Mouse (Mus musculus): ENCODE results near the gene Slamf9. TPM values are rescaled to one million over a fixed set of nuclear protein-coding genes. Genes with fewer than 3 reads are reported as not detected.

Slamf9 gene
- total and polyA plus RNA-seq, 3 experiments, result 0.38 TPM; not detected in 2

- H3K27me3 ChIP-seq (ENCODE audit: control insufficient read depth in 1 of 2, insufficient read depth in 2 of 2, low read length in 2 of 2), result no peaks in the 10 kb centered on the region
- H3K36me3 ChIP-seq (ENCODE audit: control insufficient read depth in 1 of 2, insufficient read depth in 2 of 2, low read length in 2 of 2), result peaks cover 0 to 12% of the 10 kb centered on the region in 2 experiments; a peak in 2 of 4 replicates
- H3K4me3 ChIP-seq (ENCODE audit: control insufficient read depth in 1 of 2, insufficient read depth in 1 of 2, low read depth in 2 of 2, low read length in 2 of 2), result no peak overlapping the region
- H3K9me3 ChIP-seq (replicated peaks; ENCODE audit: insufficient read depth, low read length), result no peaks in the 10 kb centered on the region
- peak; percentile 81 for DNase-seq (ENCODE audit: low read depth, low spot score)
- H3K27ac ChIP-seq (ENCODE audit: control insufficient read depth, low read depth, low read length), result peak overlapping the region; percentile 60
- H3K9ac ChIP-seq (ENCODE audit: control insufficient read depth, low read depth, low read length, poor library complexity, severe bottlenecking), result no peak overlapping the region
- H3K79me2 ChIP-seq (ENCODE audit: control insufficient read depth, insufficient read depth, low read length, poor library complexity), result no peaks in the 10 kb centered on the region; the same call in 1 of the 2 replicates
- peaks cover 8 to 23% of the 10 kb centered on the region in 2 experiments for H3K4me1 ChIP-seq (ENCODE audit: control insufficient read depth in 1 of 2, insufficient read depth in 2 of 2, low read length in 2 of 2)
- TF ChIP-seq ZKSCAN1 (IDR thresholded peaks at IDR 0.05; ENCODE audit: low read depth, low read length) (no peak), USF1 (IDR thresholded peaks at IDR 0.05; ENCODE audit: low read depth, low read length) (no peak), CHD1 (IDR thresholded peaks at IDR 0.05; ENCODE audit: low read depth, low read length) (no peak), ELF1 (IDR thresholded peaks at IDR 0.05; ENCODE audit: low read depth, low read length) (no peak), EP300 (IDR thresholded peaks at IDR 0.05; ENCODE audit: low read depth in 1 of 2, low read length in 2 of 2) (peak; percentile 10 to 45; a peak in 3 of 4 replicates), NRF1 (IDR thresholded peaks at IDR 0.05; ENCODE audit: insufficient read depth, low read depth, low read length, poor library complexity, severe bottlenecking) (no peak), UBTF (IDR thresholded peaks at IDR 0.05; ENCODE audit: borderline replicate concordance, insufficient read depth, low read depth, low read length) (no peak), MYB (IDR thresholded peaks at IDR 0.05; ENCODE audit: low read depth, low read length) (no peak), GATA1 (IDR thresholded peaks at IDR 0.05; ENCODE audit: low read depth, low read length) (no peak), ZNF384 (IDR thresholded peaks at IDR 0.05; ENCODE audit: low read depth, low read length) (no peak), NELFE (IDR thresholded peaks at IDR 0.05; ENCODE audit: low read depth, low read length) (peak; percentile 26; the same call in 1 of the 2 replicates), USF2 (IDR thresholded peaks at IDR 0.05; ENCODE audit: borderline replicate concordance in 1 of 2, insufficient read depth in 1 of 2, low read depth in 1 of 2, low read length in 2 of 2) (no peak), POLR2AphosphoS2 (IDR thresholded peaks at IDR 0.05; ENCODE audit: low read length) (no peak), ZMIZ1 (IDR thresholded peaks at IDR 0.05; ENCODE audit: low read depth, low read length) (no peak), TBP (IDR thresholded peaks at IDR 0.05; ENCODE audit: low read depth, low read length) (no peak), MXI1 (IDR thresholded peaks at IDR 0.05; ENCODE audit: low read depth, low read length) (no peak), MAZ (IDR thresholded peaks at IDR 0.05; ENCODE audit: low read depth, low read length) (peak; percentile 58; the same call in 1 of the 2 replicates), BHLHE40 (IDR thresholded peaks at IDR 0.05; ENCODE audit: borderline replicate concordance, low read depth, low read length) (no peak), JUND (IDR thresholded peaks at IDR 0.05; ENCODE audit: low read depth, low read length) (no peak), GABPA (IDR thresholded peaks at IDR 0.05; ENCODE audit: low read depth, low read length) (no peak), MYC (IDR thresholded peaks at IDR 0.05; ENCODE audit: low read depth, low read length) (no peak), MAFK (IDR thresholded peaks at IDR 0.05; ENCODE audit: borderline replicate concordance, low read depth, low read length) (peak; percentile 92), E2F4 (IDR thresholded peaks at IDR 0.05; ENCODE audit: borderline replicate concordance, low read depth, low read length) (no peak), ETS1 (IDR thresholded peaks at IDR 0.05; ENCODE audit: low read depth, low read length) (peak; percentile 55; the same call in 1 of the 2 replicates), HCFC1 (IDR thresholded peaks at IDR 0.05; ENCODE audit: low read depth, low read length) (peak; percentile 15; the same call in 1 of the 2 replicates), ZC3H11A (IDR thresholded peaks at IDR 0.05; ENCODE audit: low read depth, low read length) (no peak), CHD2 (IDR thresholded peaks at IDR 0.05; ENCODE audit: low read length) (no peak), RAD21 (IDR thresholded peaks at IDR 0.05; ENCODE audit: low read depth, low read length) (no peak), TCF12 (IDR thresholded peaks at IDR 0.05; ENCODE audit: low read depth, low read length) (no peak; the same call in 1 of the 2 replicates), RCOR1 (IDR thresholded peaks at IDR 0.05; ENCODE audit: low read depth, low read length) (peak; percentile 14; the same call in 1 of the 2 replicates), POLR2A (IDR thresholded peaks at IDR 0.05; ENCODE audit: control insufficient read depth in 1 of 2, insufficient read depth in 1 of 2, low read depth in 1 of 2, low read length in 2 of 2, poor library complexity in 1 of 2) (no peak), TAL1 (IDR thresholded peaks at IDR 0.05; ENCODE audit: low read length) (no peak), MAX (IDR thresholded peaks at IDR 0.05; ENCODE audit: low read length) (no peak), MEF2A (IDR thresholded peaks at IDR 0.05; ENCODE audit: extremely low read depth, insufficient replicate concordance, low read depth, low read length, poor library complexity, severe bottlenecking) (no peak), SIN3A (IDR thresholded peaks at IDR 0.05; ENCODE audit: low read length) (no peak), KAT2A (conservative IDR thresholded peaks at IDR 0.05; ENCODE audit: low read depth, low read length) (no peak), POLR2AphosphoS5 (IDR thresholded peaks at IDR 0.05; ENCODE audit: borderline replicate concordance, low read depth, low read length) (no peak), CTCF (IDR thresholded peaks at IDR 0.05 in 2 of 3, conservative IDR thresholded peaks at IDR 0.05 in 1 of 3; ENCODE audit: control insufficient read depth in 1 of 3, insufficient read depth in 1 of 3, low read depth in 2 of 3, low read length in 3 of 3, poor library complexity in 1 of 3, severe bottlenecking in 1 of 3) (no peak)
Measured at GRCm38 (mm10) chr1:172515396-172515795, 40.2 kb downstream of the Slamf9 start.

Data from MEL (cell line).